Mouse (Mus musculus) urinary bladder, adult 2 months (tissue): Measurements from ENCODE around the gene Iqub. TPM values are rescaled to one million over a fixed set of nuclear protein-coding genes. Genes with fewer than 3 reads are reported as not detected.

Experiments used
- DNase-seq: peaks from one replicate; pipeline ENCODE4 v3.0.0; 2022; ENCODE audit warnings: low spot score
- polyA plus RNA-seq: library from polyadenylated mRNA; depleted of rRNA; stranded (reverse); fragments of >200 nt; gene quantifications from 2 replicates; pipeline ENCODE4 v1.2.3, GENCODE M21; 2012; rRNA removed

Gene Iqub
- polyA plus RNA-seq, 1 experiment = 0.06 TPM

GRCm38 (mm10) chr6:24470571-24471132, 44.2 kb downstream of the Iqub start:
- no peak for DNase-seq

GRCm38 (mm10) chr6:24470135-24470534, 44.7 kb downstream of the Iqub start:
- DNase-seq = no peak

GRCm38 (mm10) chr6:24456097-24456496, 58.8 kb downstream of the Iqub start:
- DNase-seq = peak; percentile 32

GRCm38 (mm10) chr6:24451026-24451821, 63.6 kb downstream of the Iqub start:
- no peak for DNase-seq

GRCm38 (mm10) chr6:24450241-24450640, 64.6 kb downstream of the Iqub start:
- no peak for DNase-seq

GRCm38 (mm10) chr6:24416056-24416455, 98.8 kb downstream of the Iqub start:
- no peak for DNase-seq

- DNase-seq = no peak
These were observed 99.4 kb downstream of the Iqub start for GRCm38 (mm10) chr6:24415500-24415899.

GRCm38 (mm10) chr6:24408573-24409427, 106.1 kb downstream of the Iqub start:
- no peak for DNase-seq

- no peak for DNase-seq
These were observed 107.1 kb downstream of the Iqub start for GRCm38 (mm10) chr6:24407743-24408142.

- no peak for DNase-seq
These were observed 117.6 kb downstream of the Iqub start for GRCm38 (mm10) chr6:24397237-24397647.

Other genes starting within 250 kb of the Iqub start
- 32.5 and 59.8 TPM in 2 replicates for gene Ndufa5, start 12.9 kb upstream of the Iqub start, polyA plus RNA-seq
- 0.21 and 0.26 TPM in 2 replicates for gene Asb15, start 13.1 kb upstream of the Iqub start, polyA plus RNA-seq
- 0.03 TPM in 1 of 2 replicates, not detected in the other for gene Lmod2, start 82.7 kb upstream of the Iqub start, polyA plus RNA-seq
- gene Wasl, start 149.9 kb upstream of the Iqub start, polyA plus RNA-seq = 47.4 and 53.8 TPM in 2 replicates
- 0.01 TPM in 1 of 2 replicates, not detected in the other for gene Hyal6, start 218.2 kb upstream of the Iqub start, polyA plus RNA-seq
- gene Hyal4, start 233.3 kb upstream of the Iqub start, polyA plus RNA-seq = 0.01 TPM in 1 of 2 replicates, not detected in the other